Mouse (Mus musculus) embryonic facial prominence, embryonic 11.5 days (tissue): ENCODE measurements around the gene S100a14. TPM values are rescaled to one million over a fixed set of nuclear protein-coding genes. Genes with fewer than 3 reads are reported as not detected.

Experiments
- ATAC-seq: fragments of 200-750 bp; cut with Nextera tagmentation; replicated peaks from 2 replicates; pipeline ENCODE4 v1.8.0; 2017; ENCODE audit warnings: low read depth; ENCODE audit not compliant: insufficient number of reproducible peaks, low FRiP score, low TSS enrichment
- DNase-seq: peaks from one replicate; pipeline ENCODE4 v3.0.0-alpha.2; 2015; ENCODE audit warnings: low spot score
- H3K27ac ChIP-seq: fragments of 300-500 bp; sonication (generic); replicated peaks from 2 replicates; pipeline ENCODE4 v1.5.1; 2014; ENCODE audit warnings: mild to moderate bottlenecking, low read depth, low read length, control low read depth
- H3K27me3 ChIP-seq: fragments of 300-500 bp; sonication (generic); 2 replicates; pipeline ENCODE4 v1.6.1; 2014; ENCODE audit warnings: mild to moderate bottlenecking, low read length, moderate library complexity, mixed read lengths; ENCODE audit not compliant: control insufficient read depth, insufficient read depth
- H3K36me3 ChIP-seq: fragments of 300-500 bp; sonication (generic); replicated peaks from 2 replicates; pipeline ENCODE4 v1.6.1; 2014; ENCODE audit warnings: low read depth, mild to moderate bottlenecking, low read length, moderate library complexity, mixed read lengths; ENCODE audit not compliant: control insufficient read depth, insufficient read depth
- H3K4me1 ChIP-seq: fragments of 300-500 bp; sonication (generic); 2 replicates; pipeline ENCODE4 v1.6.1; 2014; ENCODE audit warnings: low read length, mixed read lengths; ENCODE audit not compliant: control insufficient read depth, insufficient read depth
- H3K4me2 ChIP-seq: fragments of 300-500 bp; sonication (generic); 2 replicates; pipeline ENCODE4 v1.6.1; 2014; ENCODE audit warnings: low read depth, mild to moderate bottlenecking, control low read depth, low read length, moderate library complexity
- H3K4me3 ChIP-seq: fragments of 300-500 bp; sonication (generic); 2 replicates; pipeline ENCODE4 v1.5.1; 2014; ENCODE audit warnings: low read depth, low read length, control low read depth
- H3K9ac ChIP-seq: fragments of 300-500 bp; sonication (generic); replicated peaks from 2 replicates; pipeline ENCODE4 v1.6.1; 2014; ENCODE audit warnings: mild to moderate bottlenecking, control low read depth, low read length
- H3K9me3 ChIP-seq: fragments of 300-500 bp; sonication (generic); replicated peaks from 2 replicates; pipeline ENCODE4 v1.6.1; 2016; ENCODE audit warnings: mild to moderate bottlenecking, low read length, inconsistent platforms, mixed read lengths; ENCODE audit not compliant: control insufficient read depth
- WGBS: fragments of 180-500 bp; shearing (Covaris S2); extraction: QIAGEN DNeasy Blood & Tissue Kit; methylation state at CpG from one replicate; pipeline ENCODE4 v1.1.7; 2014; 5-methylcytosine and 5-hydroxymethylcytosine counted together
- polyA plus RNA-seq: library from polyadenylated mRNA; unstranded; fragments of >200 nt; fragmentation: Nextera tagmentation; extraction: Ambion mirVana; gene quantifications from 2 replicates; pipeline ENCODE4 v1.2.1, GENCODE M21; 2014

The S100a14 gene
- 0.32 TPM in 1 of 2 replicates, not detected in the other for polyA plus RNA-seq

GRCm38 (mm10) chr3:90526580-90526979 is at the start of gene S100a14:
Gene S100a14, plus strand, starts transcription at chr3:90526856.
- DNase-seq, result no peak
- Histone ChIP-seq H3K9me3 (no peaks in the 10 kb centered on the region), H3K9ac (no peak within 1 kb of the TSS), H3K36me3 (no peaks in the 10 kb centered on the region), H3K27me3 (no peaks in the 10 kb centered on the region), H3K4me3 (no peak within 1 kb of the TSS), H3K4me1 (no peaks in the 10 kb centered on the region), H3K4me2 (no peak within 1 kb of the TSS), H3K27ac (no peak within 1 kb of the TSS)
- ATAC-seq, result 0 out of 2 replicates have a peak, but pooled peaks have one; percentile 39
- 72% methylated on average over 5 of the region's 5 CpGs for WGBS

DNA sequence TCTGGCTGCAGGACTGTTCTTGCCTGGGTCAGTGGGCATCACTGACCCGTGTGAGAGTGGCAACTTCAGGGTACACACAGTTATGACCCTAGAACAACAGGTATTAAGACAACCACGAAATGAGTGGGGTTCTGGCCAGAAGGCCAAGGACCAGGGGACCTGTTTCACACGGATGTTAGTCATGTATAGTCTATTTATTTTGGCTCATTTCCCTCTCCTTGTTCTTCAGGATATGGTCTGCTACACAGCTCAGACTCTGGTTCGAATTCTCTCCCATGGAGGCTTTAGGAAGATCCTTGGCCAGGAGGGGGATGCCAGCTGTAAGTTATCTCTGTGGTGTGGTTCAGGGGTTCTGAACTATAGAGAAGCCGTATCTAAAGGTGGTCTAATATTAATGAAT is 39.7 kb upstream of the S100a14 start:
- Histone ChIP-seq H3K27me3 (no peaks in the 10 kb centered on the region), H3K9me3 (no peaks in the 10 kb centered on the region), H3K4me2 (no peak overlapping the region), H3K4me1 (peaks cover 3% of the 10 kb centered on the region; the same call in 1 of the 2 replicates), H3K9ac (no peak overlapping the region), H3K4me3 (no peak overlapping the region), H3K36me3 (peaks cover 4% of the 10 kb centered on the region), H3K27ac (no peak overlapping the region)
- ATAC-seq (no peak), DNase-seq (no peak)
- WGBS, result 83% methylated on average over 5 of the region's 5 CpGs

DNA sequence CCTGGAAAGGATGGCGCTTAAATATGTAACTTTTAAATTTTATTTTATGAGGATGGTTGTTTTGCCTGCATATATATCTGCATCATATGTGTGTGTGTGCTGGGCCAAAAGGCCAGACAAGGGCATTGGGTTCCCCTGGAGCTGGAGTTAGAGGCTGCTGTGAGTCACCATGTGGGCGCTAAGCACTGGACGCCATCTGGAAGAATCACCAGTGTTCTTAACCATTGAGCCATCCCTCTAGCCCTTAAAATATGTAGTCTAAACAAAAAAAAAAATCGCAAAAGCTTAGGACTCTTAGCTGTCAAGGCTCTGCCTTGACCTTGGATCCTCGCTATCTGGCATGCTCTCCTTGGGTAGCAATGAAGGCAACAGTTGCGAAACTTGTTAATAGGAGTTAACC is 38.1 kb upstream of the S100a14 start:
- Histone ChIP-seq H3K27ac (no peak overlapping the region), H3K4me1 (peaks cover 3% of the 10 kb centered on the region; the same call in 1 of the 2 replicates), H3K9me3 (no peaks in the 10 kb centered on the region), H3K27me3 (no peaks in the 10 kb centered on the region), H3K4me2 (no peak overlapping the region), H3K36me3 (peaks cover 3% of the 10 kb centered on the region), H3K9ac (no peak overlapping the region), H3K4me3 (no peak overlapping the region)
- WGBS, result 90% methylated on average over 6 of the region's 6 CpGs
- ATAC-seq, result no peak
- DNase-seq, result no peak

DNA sequence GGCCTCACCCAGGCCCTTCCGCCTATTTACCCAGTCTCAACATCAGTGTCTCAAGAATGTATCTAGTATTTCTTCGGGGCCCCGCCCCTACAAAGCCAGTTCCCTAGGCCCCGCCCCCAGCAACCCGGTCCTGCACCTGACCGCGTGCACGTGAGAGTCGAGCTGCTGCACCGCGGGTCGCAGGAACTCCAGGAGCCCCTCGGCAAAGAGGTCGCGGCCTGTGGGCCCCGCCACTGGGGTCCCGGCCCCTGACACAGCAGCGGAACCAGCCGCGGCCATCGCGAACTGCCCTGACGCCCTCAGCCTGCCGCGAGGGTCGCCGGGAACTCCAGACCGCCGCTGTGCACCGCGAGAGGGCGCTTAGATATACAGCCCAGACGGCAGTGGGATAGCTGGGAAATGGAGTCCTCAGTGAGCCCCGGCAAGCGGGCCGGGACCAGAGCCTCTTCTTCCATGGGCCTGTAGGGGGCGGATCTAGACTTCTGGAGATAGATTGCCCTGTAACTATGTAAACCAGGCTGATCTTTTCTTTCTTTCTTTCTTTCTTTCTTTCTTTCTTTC is 35.9 kb upstream of the S100a14 start, which contains the start of gene Snapin:
TSS of gene Snapin (minus strand) at position 338 of the 561 bp plus-strand sequence.
- Histone ChIP-seq H3K4me3 (peak within 1 kb of the TSS; percentile 70), H3K4me2 (peak within 1 kb of the TSS; percentile 36), H3K27me3 (no peaks in the 10 kb centered on the region), H3K4me1 (peaks cover 3% of the 10 kb centered on the region; the same call in 1 of the 2 replicates), H3K36me3 (peaks cover 2% of the 10 kb centered on the region), H3K27ac (no peak within 1 kb of the TSS; the same call in 1 of the 2 replicates), H3K9ac (peak within 1 kb of the TSS; percentile 79), H3K9me3 (no peaks in the 10 kb centered on the region)
- WGBS, result under 1% methylated on average over 36 of the region's 37 CpGs
- ATAC-seq (peak; percentile 95), DNase-seq (peak; percentile 97)

DNA sequence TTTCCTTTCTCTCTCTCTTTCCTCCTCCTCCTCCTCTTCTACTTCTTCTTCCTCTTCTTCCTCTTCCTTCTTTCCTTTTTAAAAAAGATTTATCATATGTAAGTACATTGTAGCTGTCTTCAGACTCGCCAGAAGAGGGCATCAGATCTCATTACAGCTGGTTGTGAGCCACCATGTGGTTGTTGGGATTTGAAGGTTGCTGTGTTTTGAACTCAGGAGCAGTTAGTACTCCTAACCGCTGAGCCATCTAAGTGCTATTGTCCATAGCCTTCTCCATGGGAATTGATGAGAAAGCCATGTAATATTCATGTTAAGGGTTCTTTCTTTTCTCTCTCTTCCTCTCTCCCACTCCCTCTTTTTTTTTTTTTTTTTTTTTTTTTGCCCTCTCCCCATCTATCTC is 35.3 kb upstream of the S100a14 start:
- Histone ChIP-seq H3K36me3 (peaks cover 5% of the 10 kb centered on the region), H3K4me3 (no peak overlapping the region), H3K27me3 (no peaks in the 10 kb centered on the region), H3K9me3 (no peaks in the 10 kb centered on the region), H3K9ac (no peak overlapping the region), H3K4me1 (peaks cover 3% of the 10 kb centered on the region; the same call in 1 of the 2 replicates), H3K27ac (no peak overlapping the region), H3K4me2 (no peak overlapping the region)
- no peak for DNase-seq
- WGBS, result 42% methylated on average over 2 of the region's 2 CpGs
- ATAC-seq, result no peak

- no peaks in the 10 kb centered on the region for H3K27me3 ChIP-seq
- H3K27ac ChIP-seq, result no peak overlapping the region
- H3K4me1 ChIP-seq, result peaks cover 3% of the 10 kb centered on the region; the same call in 1 of the 2 replicates
- H3K9me3 ChIP-seq, result no peaks in the 10 kb centered on the region
- no peak for ATAC-seq
- peak; percentile 41 for DNase-seq
- no peak overlapping the region for H3K4me2 ChIP-seq
- peaks cover 11% of the 10 kb centered on the region for H3K36me3 ChIP-seq
- no peak overlapping the region for H3K4me3 ChIP-seq
- no peak overlapping the region for H3K9ac ChIP-seq
- 62% methylated on average over 4 of the region's 4 CpGs for WGBS
These were observed 32.7 kb upstream of the S100a14 start for GRCm38 (mm10) chr3:90493831-90494540.

- no peaks in the 10 kb centered on the region for H3K27me3 ChIP-seq
- 92% methylated on average over 7 of the region's 7 CpGs for WGBS
These were observed 30.7 kb upstream of the S100a14 start for GRCm38 (mm10) chr3:90495850-90496525.

DNA sequence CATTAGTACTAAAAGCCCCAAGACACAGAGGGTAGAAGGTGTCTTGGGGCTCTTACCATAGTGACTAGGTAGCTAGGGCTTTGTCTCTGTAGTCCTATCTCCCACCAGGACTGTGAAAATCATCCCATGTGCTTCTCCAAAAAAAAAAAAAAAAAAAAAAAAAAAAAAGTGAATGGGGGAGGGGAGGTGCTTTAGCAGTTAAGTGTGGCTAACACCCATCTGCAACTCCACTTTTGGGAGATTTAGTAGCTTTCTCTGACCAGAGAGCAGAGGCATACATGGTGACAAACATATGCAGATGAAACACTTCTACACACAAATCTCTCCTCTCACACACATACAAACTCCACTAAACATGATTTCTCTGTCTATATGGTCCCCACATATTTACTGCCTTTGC is 29.1 kb upstream of the S100a14 start:
- Histone ChIP-seq H3K36me3 (peaks cover 13% of the 10 kb centered on the region), H3K4me3 (no peak overlapping the region), H3K27ac (no peak overlapping the region), H3K4me2 (no peak overlapping the region), H3K9me3 (no peaks in the 10 kb centered on the region), H3K4me1 (no peaks in the 10 kb centered on the region), H3K27me3 (no peaks in the 10 kb centered on the region), H3K9ac (no peak overlapping the region)
- ATAC-seq, result no peak
- DNase-seq, result no peak

More at GRCm38 (mm10) chr3:90495850-90496525, 30.7 kb upstream of the S100a14 start:
- H3K36me3 ChIP-seq, result peaks cover 13% of the 10 kb centered on the region
- H3K4me3 ChIP-seq, result no peak overlapping the region
- H3K4me2 ChIP-seq, result no peak overlapping the region
- H3K4me1 ChIP-seq, result no peaks in the 10 kb centered on the region
- no peak overlapping the region for H3K27ac ChIP-seq
- no peaks in the 10 kb centered on the region for H3K9me3 ChIP-seq
- H3K9ac ChIP-seq, result no peak overlapping the region
- ATAC-seq (no peak), DNase-seq (no peak)
